Mouse (Mus musculus): ENCODE data around the gene Sept7.

Gene Sept7

GRCm38 (mm10) chr9:25327727-25328370, 75.6 kb downstream of the Sept7 start:
- no peak overlapping the region for H3K4me3 ChIP-seq (replicated peaks; ENCODE audit: low read length)
- no peaks in the 10 kb centered on the region for H3K27me3 ChIP-seq (ENCODE audit: insufficient read depth, low read length)
- H3K4me1 ChIP-seq (replicated peaks; ENCODE audit: low read depth, low read length) = no peaks in the 10 kb centered on the region
- H3K36me3 ChIP-seq (ENCODE audit: insufficient read depth, low read length) = no peaks in the 10 kb centered on the region
- no peak for TF ChIP-seq POU5F1 (IDR thresholded peaks at IDR 0.05; ENCODE audit: borderline replicate concordance, low read length)
- TF ChIP-seq NANOG (IDR thresholded peaks at IDR 0.05; ENCODE audit: borderline replicate concordance, low read length) = no peak
- TF ChIP-seq CTCF (conservative IDR thresholded peaks at IDR 0.05; ENCODE audit: low read length) = no peak
- H3K9me3 ChIP-seq (ENCODE audit: low read length) = no peaks in the 10 kb centered on the region

GRCm38 (mm10) chr9:25328946-25329723, 76.9 kb downstream of the Sept7 start:
- H3K9me3 ChIP-seq (ENCODE audit: low read length) = no peaks in the 10 kb centered on the region
- no peak overlapping the region for H3K4me3 ChIP-seq (replicated peaks; ENCODE audit: low read length)
- H3K27me3 ChIP-seq (ENCODE audit: insufficient read depth, low read length) = no peaks in the 10 kb centered on the region
- H3K36me3 ChIP-seq (ENCODE audit: insufficient read depth, low read length) = no peaks in the 10 kb centered on the region
- TF ChIP-seq POU5F1 (IDR thresholded peaks at IDR 0.05; ENCODE audit: borderline replicate concordance, low read length) (no peak), CTCF (conservative IDR thresholded peaks at IDR 0.05; ENCODE audit: low read length) (no peak), NANOG (IDR thresholded peaks at IDR 0.05; ENCODE audit: borderline replicate concordance, low read length) (no peak)
- no peaks in the 10 kb centered on the region for H3K4me1 ChIP-seq (replicated peaks; ENCODE audit: low read depth, low read length)

- H3K9me3 ChIP-seq (ENCODE audit: low read length) = no peaks in the 10 kb centered on the region
- H3K27me3 ChIP-seq (ENCODE audit: insufficient read depth, low read length) = no peaks in the 10 kb centered on the region
- H3K4me1 ChIP-seq (replicated peaks; ENCODE audit: low read depth, low read length) = no peaks in the 10 kb centered on the region
- TF ChIP-seq NANOG (IDR thresholded peaks at IDR 0.05; ENCODE audit: borderline replicate concordance, low read length) = no peak
- no peak for TF ChIP-seq POU5F1 (IDR thresholded peaks at IDR 0.05; ENCODE audit: borderline replicate concordance, low read length)
- TF ChIP-seq CTCF (conservative IDR thresholded peaks at IDR 0.05; ENCODE audit: low read length) = no peak
- H3K4me3 ChIP-seq (replicated peaks; ENCODE audit: low read length) = no peak overlapping the region
- no peaks in the 10 kb centered on the region for H3K36me3 ChIP-seq (ENCODE audit: insufficient read depth, low read length)
These were observed 85.4 kb downstream of the Sept7 start for GRCm38 (mm10) chr9:25337436-25338198.

GRCm38 (mm10) chr9:25340412-25340811, 88.2 kb downstream of the Sept7 start:
- no peaks in the 10 kb centered on the region for H3K9me3 ChIP-seq (ENCODE audit: low read length)
- H3K27me3 ChIP-seq (ENCODE audit: insufficient read depth, low read length) = no peaks in the 10 kb centered on the region
- H3K36me3 ChIP-seq (ENCODE audit: insufficient read depth, low read length) = no peaks in the 10 kb centered on the region
- no peaks in the 10 kb centered on the region for H3K4me1 ChIP-seq (replicated peaks; ENCODE audit: low read depth, low read length)
- H3K4me3 ChIP-seq (replicated peaks; ENCODE audit: low read length) = no peak overlapping the region
- TF ChIP-seq POU5F1 (IDR thresholded peaks at IDR 0.05; ENCODE audit: borderline replicate concordance, low read length) (no peak), NANOG (IDR thresholded peaks at IDR 0.05; ENCODE audit: borderline replicate concordance, low read length) (no peak), CTCF (conservative IDR thresholded peaks at IDR 0.05; ENCODE audit: low read length) (no peak)

- H3K9me3 ChIP-seq (ENCODE audit: low read length) = peaks cover 9% of the 10 kb centered on the region
- H3K27me3 ChIP-seq (ENCODE audit: insufficient read depth, low read length) = no peaks in the 10 kb centered on the region
- no peaks in the 10 kb centered on the region for H3K4me1 ChIP-seq (replicated peaks; ENCODE audit: low read depth, low read length)
- H3K36me3 ChIP-seq (ENCODE audit: insufficient read depth, low read length) = no peaks in the 10 kb centered on the region
- TF ChIP-seq NANOG (IDR thresholded peaks at IDR 0.05; ENCODE audit: borderline replicate concordance, low read length) = no peak
- no peak for TF ChIP-seq POU5F1 (IDR thresholded peaks at IDR 0.05; ENCODE audit: borderline replicate concordance, low read length)
- TF ChIP-seq CTCF (conservative IDR thresholded peaks at IDR 0.05; ENCODE audit: low read length) = no peak
- H3K4me3 ChIP-seq (replicated peaks; ENCODE audit: low read length) = no peak overlapping the region
These were observed 101.5 kb downstream of the Sept7 start for GRCm38 (mm10) chr9:25353775-25354174.

GRCm38 (mm10) chr9:25355806-25356205, 103.6 kb downstream of the Sept7 start:
- Histone ChIP-seq H3K9me3 (ENCODE audit: low read length) (no peaks in the 10 kb centered on the region), H3K4me1 (replicated peaks; ENCODE audit: low read depth, low read length) (no peaks in the 10 kb centered on the region), H3K36me3 (ENCODE audit: insufficient read depth, low read length) (no peaks in the 10 kb centered on the region), H3K27me3 (ENCODE audit: insufficient read depth, low read length) (no peaks in the 10 kb centered on the region), H3K4me3 (replicated peaks; ENCODE audit: low read length) (no peak overlapping the region)
- TF ChIP-seq NANOG (IDR thresholded peaks at IDR 0.05; ENCODE audit: borderline replicate concordance, low read length) = no peak
- TF ChIP-seq POU5F1 (IDR thresholded peaks at IDR 0.05; ENCODE audit: borderline replicate concordance, low read length) = no peak
- TF ChIP-seq CTCF (conservative IDR thresholded peaks at IDR 0.05; ENCODE audit: low read length) = no peak

GRCm38 (mm10) chr9:25357589-25357988, 105.3 kb downstream of the Sept7 start:
- Histone ChIP-seq H3K9me3 (ENCODE audit: low read length) (no peaks in the 10 kb centered on the region), H3K4me3 (replicated peaks; ENCODE audit: low read length) (no peak overlapping the region), H3K4me1 (replicated peaks; ENCODE audit: low read depth, low read length) (no peaks in the 10 kb centered on the region), H3K36me3 (ENCODE audit: insufficient read depth, low read length) (no peaks in the 10 kb centered on the region), H3K27me3 (ENCODE audit: insufficient read depth, low read length) (no peaks in the 10 kb centered on the region)
- TF ChIP-seq POU5F1 (IDR thresholded peaks at IDR 0.05; ENCODE audit: borderline replicate concordance, low read length) (no peak), CTCF (conservative IDR thresholded peaks at IDR 0.05; ENCODE audit: low read length) (no peak), NANOG (IDR thresholded peaks at IDR 0.05; ENCODE audit: borderline replicate concordance, low read length) (no peak)

GRCm38 (mm10) chr9:25358018-25358417, 105.8 kb downstream of the Sept7 start:
- no peak for TF ChIP-seq NANOG (IDR thresholded peaks at IDR 0.05; ENCODE audit: borderline replicate concordance, low read length)
- H3K36me3 ChIP-seq (ENCODE audit: insufficient read depth, low read length) = no peaks in the 10 kb centered on the region
- H3K4me3 ChIP-seq (replicated peaks; ENCODE audit: low read length) = no peak overlapping the region
- H3K27me3 ChIP-seq (ENCODE audit: insufficient read depth, low read length) = no peaks in the 10 kb centered on the region
- no peaks in the 10 kb centered on the region for H3K4me1 ChIP-seq (replicated peaks; ENCODE audit: low read depth, low read length)
- H3K9me3 ChIP-seq (ENCODE audit: low read length) = no peaks in the 10 kb centered on the region

Data from E14TG2a.4 (cell line).